Comparison of ENCODE assay signal across 20 mouse cellular contexts in the genomic region with DNA sequence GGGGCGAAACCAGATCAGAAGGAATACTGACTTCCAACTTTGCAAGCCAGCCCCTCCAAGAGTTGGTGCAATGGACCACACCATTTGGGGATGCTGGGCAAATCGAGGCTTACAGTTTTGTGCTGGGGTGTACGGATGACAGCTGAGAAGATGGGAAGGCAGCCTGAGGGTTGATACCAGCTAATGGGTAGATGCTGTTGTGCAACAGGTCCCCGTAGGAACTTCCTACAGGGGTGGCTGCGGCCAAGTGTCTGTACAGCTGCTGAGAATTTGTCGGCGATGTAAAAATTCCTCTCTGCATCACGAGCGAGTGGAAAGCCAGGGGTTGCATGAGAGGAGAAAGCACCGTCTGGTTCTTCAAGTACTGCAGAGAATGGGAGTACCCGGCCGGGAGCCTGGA.
"Had no signal": no experiment of that assay in that cellular context is flagged by ENCODE, and none has a peak within 500 bp of the region (broad histone marks: within the 10 kb centered on the region; RNA-seq: fewer than 3 reads in every experiment).

No protein-coding gene starts in this region.

- H3K9me3 ChIP-seq: liver, embryonic 15.5 days; lung, embryonic 15.5 days; midbrain, embryonic 10.5 days; midbrain, embryonic 12.5 days; neural tube, embryonic 13.5 days; neural tube, embryonic 15.5 days; stomach, embryonic 15.5 days had no signal

- H3K4me3 ChIP-seq: liver, embryonic 15.5 days; lung, embryonic 15.5 days; midbrain, embryonic 10.5 days; midbrain, embryonic 12.5 days; myocyte; neural tube, embryonic 13.5 days; neural tube, embryonic 15.5 days; stomach, embryonic 15.5 days had no signal

- H3K9ac ChIP-seq: liver, embryonic 15.5 days; liver, postnatal 0 days; lung, embryonic 15.5 days; midbrain, embryonic 12.5 days; neural tube, embryonic 13.5 days; neural tube, embryonic 15.5 days; stomach, embryonic 15.5 days had no signal

- H3K27me3 ChIP-seq: liver, embryonic 15.5 days; lung, embryonic 15.5 days; midbrain, embryonic 12.5 days; neural tube, embryonic 13.5 days; neural tube, embryonic 15.5 days; stomach, embryonic 15.5 days had no signal

- H3K27ac ChIP-seq: liver, embryonic 15.5 days; lung, embryonic 15.5 days; macrophage; midbrain, embryonic 10.5 days; midbrain, embryonic 12.5 days; neural tube, embryonic 13.5 days; neural tube, embryonic 15.5 days; stomach, embryonic 15.5 days; stomach, postnatal 0 days had no signal

- H3K4me2 ChIP-seq: liver, embryonic 15.5 days; lung, embryonic 15.5 days; midbrain, embryonic 12.5 days; neural tube, embryonic 13.5 days; neural tube, embryonic 15.5 days; stomach, embryonic 15.5 days had no signal

- H3K4me1 ChIP-seq: liver, embryonic 15.5 days; midbrain, embryonic 12.5 days; neural tube, embryonic 13.5 days; neural tube, embryonic 15.5 days; stomach, embryonic 15.5 days had no signal

- ATAC-seq: liver, postnatal 0 days; midbrain, embryonic 16.5 days had no signal

- DNase-seq: liver, postnatal 0 days; lung, adult 2 months; lung, postnatal 10 days; lung, postnatal 36 days; midbrain, embryonic 14.5 days; right cerebral cortex, postnatal 14 days; thymus, adult 2 months; thymus, postnatal 25 days; thymus, postnatal 4 days had no signal
